Mouse (Mus musculus) heart, adult 2 months (tissue): ENCODE data around the gene Gpr88. TPM values are rescaled to one million over a fixed set of nuclear protein-coding genes. Genes with fewer than 3 reads are reported as not detected.
"Not testable (repeated sequence)": the region's sequence is repeated elsewhere in the genome, so short reads cannot be mapped to it uniquely, and the experiment has no call there.

Experiments
- DNase-seq, 2 experiments: peaks; one replicate each; pipeline ENCODE4 v3.0.0; 2021
- H3K27ac ChIP-seq: fragments of 200-600 bp; 2 replicates; pipeline ENCODE4 v1.8.1; 2022
- H3K27me3 ChIP-seq: fragments of 200-500 bp; 2 replicates; pipeline ENCODE4 v1.6.1; 2012; ENCODE audit warnings: mild to moderate bottlenecking, low read length, inconsistent platforms, mixed read lengths; ENCODE audit not compliant: control insufficient read depth, insufficient read depth
- H3K36me3 ChIP-seq: fragments of 200-500 bp; 2 replicates; pipeline ENCODE4 v1.6.1; 2012; ENCODE audit warnings: low read length, inconsistent platforms; ENCODE audit not compliant: control insufficient read depth, insufficient read depth
- H3K4me1 ChIP-seq: fragments of 200-500 bp; 2 replicates; pipeline ENCODE4 v1.6.1; 2011; ENCODE audit warnings: low read length; ENCODE audit not compliant: control insufficient read depth, insufficient read depth
- H3K4me3 ChIP-seq: fragments of 200-600 bp; 2 replicates; pipeline ENCODE4 v1.8.1; 2022
- H3K79me2 ChIP-seq: fragments of 200-500 bp; replicated peaks from 2 replicates; pipeline ENCODE4 v1.6.1; 2012; ENCODE audit warnings: mild to moderate bottlenecking, inconsistent platforms, low read length, moderate library complexity, mixed read lengths; ENCODE audit not compliant: control insufficient read depth, insufficient read depth
- H3K9ac ChIP-seq: fragments of 200-500 bp; 2 replicates; pipeline ENCODE4 v1.6.1; 2012; ENCODE audit warnings: low read depth, mild to moderate bottlenecking, control low read depth, inconsistent platforms, low read length, mixed read lengths
- CTCF ChIP-seq: fragments of 200-600 bp; IDR thresholded peaks from 2 replicates; pipeline ENCODE4 v1.8.1; 2022; ENCODE audit warnings: antibody characterized with exemption, mild to moderate bottlenecking, moderate library complexity
- EP300 ChIP-seq: fragments of 200-500 bp; IDR thresholded peaks from 2 replicates; pipeline ENCODE4 v1.6.1; 2011; ENCODE audit warnings: low read depth, low read length, control low read depth; ENCODE audit not compliant: insufficient read depth
- POLR2A ChIP-seq: fragments of 200-500 bp; IDR thresholded peaks from 2 replicates; pipeline ENCODE4 v1.6.1; 2011; ENCODE audit warnings: mild to moderate bottlenecking, low read depth, low read length, control low read depth; ENCODE audit not compliant: insufficient read depth
- WGBS: fragments of 180-500 bp; shearing (Covaris S2); methylation state at CpG from one replicate; pipeline ENCODE4 v1.1.7; 2018; 5-methylcytosine and 5-hydroxymethylcytosine counted together
- intact Hi-C: fragments of 180-260 bp; cut with DNase I; formaldehyde crosslinking; loops from one replicate; pipeline ENCODE4 v1.15.1; 2025
- polyA plus RNA-seq: library from polyadenylated mRNA; depleted of rRNA; stranded (reverse); fragments of >200 nt; gene quantifications from 2 replicates; pipeline ENCODE4 v1.2.3, GENCODE M21; 2012
- total RNA-seq, 2 experiments: library from RNA; stranded (reverse); gene quantifications; 2 replicates each; pipeline ENCODE4 v1.2.3; 2021

The Gpr88 gene
- total and polyA plus RNA-seq, 3 experiments: 0.08 to 0.23 TPM; not detected in 1

GRCm38 (mm10) chr3:116226915-116227314 is 26.4 kb downstream of the Gpr88 start:
- Histone ChIP-seq H3K36me3 (no peaks in the 10 kb centered on the region), H3K4me3 (no peak overlapping the region), H3K27ac (no peak overlapping the region), H3K9ac (no peak overlapping the region), H3K27me3 (no peaks in the 10 kb centered on the region), H3K79me2 (no peaks in the 10 kb centered on the region), H3K4me1 (no peaks in the 10 kb centered on the region; the same call in 1 of the 2 replicates)
- DNase-seq: no peak
- 83% methylated on average over 6 of the region's 6 CpGs for WGBS
- no peak for TF ChIP-seq EP300
- TF ChIP-seq CTCF: no peak
- TF ChIP-seq POLR2A: no peak
- intact Hi-C loops: no loop called here

- H3K27ac ChIP-seq: no peak overlapping the region
- peaks cover 1% of the 10 kb centered on the region for H3K4me1 ChIP-seq
- H3K27me3 ChIP-seq: no peaks in the 10 kb centered on the region
- H3K36me3 ChIP-seq: no peaks in the 10 kb centered on the region
- intact Hi-C loops: no loop called here
- H3K9ac ChIP-seq: no peak overlapping the region
- H3K4me3 ChIP-seq: 0 out of 2 replicates have a peak overlapping the region, but pooled peaks have one; percentile 5
- H3K79me2 ChIP-seq: no peaks in the 10 kb centered on the region
- 20% methylated on average over 17 of the region's 17 CpGs for WGBS
- TF ChIP-seq CTCF (no peak), EP300 (no peak), POLR2A (no peak)
- peak in 1 of 2 experiments; percentile 11 for DNase-seq
Observed at GRCm38 (mm10) chr3:116222511-116223243, 30.6 kb downstream of the Gpr88 start.

GRCm38 (mm10) chr3:116221686-116222010 is 31.7 kb downstream of the Gpr88 start:
- TF ChIP-seq POLR2A (no peak), EP300 (no peak), CTCF (peak; percentile 21; the same call in 1 of the 2 replicates)
- Histone ChIP-seq H3K27ac (no peak overlapping the region; the same call in 1 of the 2 replicates), H3K9ac (no peak overlapping the region)

GRCm38 (mm10) chr3:116220980-116221685 is 32.2 kb downstream of the Gpr88 start:
- intact Hi-C loops: no loop called here
- H3K27ac ChIP-seq: no peak overlapping the region
- DNase-seq: no peak
- WGBS: 66% methylated on average over 6 of the region's 6 CpGs
- H3K4me3 ChIP-seq: no peak overlapping the region
- H3K79me2 ChIP-seq: no peaks in the 10 kb centered on the region
- TF ChIP-seq POLR2A (no peak), CTCF (no peak), EP300 (no peak)
- H3K9ac ChIP-seq: no peak overlapping the region
- no peaks in the 10 kb centered on the region for H3K27me3 ChIP-seq
- peaks cover 1% of the 10 kb centered on the region for H3K4me1 ChIP-seq
- H3K36me3 ChIP-seq: no peaks in the 10 kb centered on the region

More at GRCm38 (mm10) chr3:116221686-116222010, 31.7 kb downstream of the Gpr88 start:
- Histone ChIP-seq H3K79me2 (no peaks in the 10 kb centered on the region), H3K4me3 (no peak overlapping the region), H3K4me1 (peaks cover 1% of the 10 kb centered on the region), H3K36me3 (no peaks in the 10 kb centered on the region), H3K27me3 (no peaks in the 10 kb centered on the region)
- peak in 1 of 2 experiments; percentile 27 for DNase-seq
- intact Hi-C loops: no loop called here
- 30% methylated on average over 3 of the region's 3 CpGs for WGBS

- H3K9ac ChIP-seq, H3K4me1 ChIP-seq, H3K4me3 ChIP-seq, H3K27ac ChIP-seq, intact Hi-C loops, H3K79me2 ChIP-seq, DNase-seq, H3K36me3 ChIP-seq, H3K27me3 ChIP-seq: not testable (repeated sequence)
- 86% methylated on average over 6 of the region's 6 CpGs for WGBS
Observed at GRCm38 (mm10) chr3:116217398-116217797, 35.9 kb downstream of the Gpr88 start.

DNA sequence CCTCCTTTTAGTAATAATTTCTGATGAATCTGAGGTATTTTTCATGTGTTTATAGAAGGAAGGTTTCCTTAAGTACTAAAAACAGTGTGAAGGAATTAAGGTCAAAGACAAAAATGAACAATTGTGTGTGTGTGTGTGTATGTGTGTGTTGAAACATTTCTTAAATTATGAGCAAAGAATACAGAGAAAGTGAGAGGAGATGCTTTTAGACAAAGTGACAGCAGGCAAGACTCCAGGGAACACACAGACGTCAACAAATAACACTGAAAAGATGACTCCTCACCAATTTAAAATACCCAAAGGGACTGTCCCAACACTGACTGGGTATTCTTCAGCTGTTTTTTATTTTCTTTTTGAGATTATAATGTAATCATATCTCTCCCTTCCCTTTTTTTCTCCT is 37.0 kb downstream of the Gpr88 start:
- Histone ChIP-seq H3K79me2 (no peaks in the 10 kb centered on the region), H3K4me3 (no peak overlapping the region), H3K4me1 (peaks cover 3% of the 10 kb centered on the region), H3K27ac (no peak overlapping the region), H3K36me3 (no peaks in the 10 kb centered on the region), H3K27me3 (no peaks in the 10 kb centered on the region), H3K9ac (no peak overlapping the region)
- no peak for TF ChIP-seq CTCF
- no peak for TF ChIP-seq EP300
- no peak for TF ChIP-seq POLR2A
- intact Hi-C loops: no loop called here
- DNase-seq: no peak
- WGBS: 79% methylated on average over 1 of the region's 1 CpGs
